Mouse (Mus musculus) testis, adult 2 months (tissue): ENCODE measurements at regions not wholly inside any gene's neighbourhood (a gene's known extent, or its start where the extent isn't known, plus 50 kb on each side); places are given as distances from the start of the nearest gene placed in this dataset.

Experiments used
- H3K27ac ChIP-seq: fragments of 200-500 bp; 2 replicates; pipeline ENCODE4 v1.5.1; 2012; ENCODE audit warnings: low read depth, low read length; ENCODE audit not compliant: control insufficient read depth, insufficient read depth
- H3K27me3 ChIP-seq: fragments of 200-500 bp; 2 replicates; pipeline ENCODE4 v1.6.1; 2012; ENCODE audit warnings: mild to moderate bottlenecking, low read length, moderate library complexity; ENCODE audit not compliant: control insufficient read depth, insufficient read depth
- H3K36me3 ChIP-seq: fragments of 200-500 bp; 2 replicates; pipeline ENCODE4 v1.6.1; 2012; ENCODE audit warnings: mild to moderate bottlenecking, low read length; ENCODE audit not compliant: control insufficient read depth, insufficient read depth
- H3K4me1 ChIP-seq: fragments of 200-500 bp; 2 replicates; pipeline ENCODE4 v1.6.1; 2012; ENCODE audit warnings: low read length; ENCODE audit not compliant: control insufficient read depth, insufficient read depth
- H3K4me3 ChIP-seq: fragments of 200-500 bp; 2 replicates; pipeline ENCODE4 v1.5.1; 2012; ENCODE audit warnings: low read depth, mild to moderate bottlenecking, low read length, moderate library complexity, mixed read lengths; ENCODE audit not compliant: control insufficient read depth
- CTCF ChIP-seq: fragments of 200-500 bp; IDR thresholded peaks from 2 replicates; pipeline ENCODE4 v1.5.1; 2012; ENCODE audit warnings: low read depth, mild to moderate bottlenecking, inconsistent platforms, low read length, moderate library complexity; ENCODE audit not compliant: control insufficient read depth, insufficient read depth, insufficient replicate concordance
- POLR2A ChIP-seq: fragments of 200-500 bp; IDR thresholded peaks from 2 replicates; pipeline ENCODE4 v1.6.1; 2012; ENCODE audit warnings: low read depth, mild to moderate bottlenecking, inconsistent platforms, low read length, moderate library complexity; ENCODE audit not compliant: control insufficient read depth

DNA sequence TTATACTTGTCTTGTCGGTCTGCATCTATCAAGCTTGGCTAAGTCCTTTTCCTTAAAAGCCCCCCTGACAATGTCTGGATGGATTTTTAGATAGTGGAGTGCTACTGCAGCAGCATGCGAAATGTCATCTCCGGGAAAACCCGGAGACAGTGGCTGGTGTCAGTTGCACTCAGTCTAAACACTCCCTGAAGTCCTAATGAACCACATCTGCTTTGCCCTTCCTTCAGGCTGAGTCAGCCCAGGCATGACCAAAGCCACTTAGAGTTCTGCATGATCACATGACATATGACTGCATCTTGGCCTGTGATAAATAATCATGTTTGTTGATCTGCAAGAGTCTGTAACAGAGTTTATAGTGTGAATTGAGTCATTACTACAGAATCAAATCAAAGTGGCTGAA, 255.7 kb upstream of the Sall1 start:
- no peak for TF ChIP-seq CTCF
- TF ChIP-seq POLR2A, result no peak
- H3K36me3 ChIP-seq, result no peaks in the 10 kb centered on the region
- no peak overlapping the region for H3K4me3 ChIP-seq
- H3K4me1 ChIP-seq, result no peaks in the 10 kb centered on the region
- no peak overlapping the region for H3K27ac ChIP-seq
- no peaks in the 10 kb centered on the region for H3K27me3 ChIP-seq

DNA sequence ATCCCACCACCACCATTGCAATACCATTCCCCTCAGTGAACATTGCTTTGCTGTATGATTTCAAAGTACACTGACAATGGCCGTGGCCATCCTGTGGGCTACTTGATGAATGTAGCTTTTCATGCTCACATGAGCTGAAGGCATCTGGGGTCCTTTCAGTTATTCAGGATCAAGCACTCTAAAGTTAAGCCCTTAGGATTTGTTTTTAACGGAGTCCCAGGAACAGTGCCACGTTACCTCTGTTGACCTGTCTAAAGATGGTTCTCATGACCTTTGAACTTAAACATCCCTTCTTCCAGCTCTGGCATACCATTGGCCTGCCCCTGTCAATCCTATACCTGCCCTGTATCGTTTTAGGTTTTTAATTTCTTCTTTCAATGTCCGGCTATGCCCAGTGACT, 251.7 kb upstream of the Sall1 start:
- no peak overlapping the region for H3K27ac ChIP-seq
- H3K4me1 ChIP-seq, result no peaks in the 10 kb centered on the region
- no peaks in the 10 kb centered on the region for H3K27me3 ChIP-seq
- H3K4me3 ChIP-seq, result no peak overlapping the region
- TF ChIP-seq POLR2A (no peak), CTCF (no peak)
- H3K36me3 ChIP-seq, result no peaks in the 10 kb centered on the region

DNA sequence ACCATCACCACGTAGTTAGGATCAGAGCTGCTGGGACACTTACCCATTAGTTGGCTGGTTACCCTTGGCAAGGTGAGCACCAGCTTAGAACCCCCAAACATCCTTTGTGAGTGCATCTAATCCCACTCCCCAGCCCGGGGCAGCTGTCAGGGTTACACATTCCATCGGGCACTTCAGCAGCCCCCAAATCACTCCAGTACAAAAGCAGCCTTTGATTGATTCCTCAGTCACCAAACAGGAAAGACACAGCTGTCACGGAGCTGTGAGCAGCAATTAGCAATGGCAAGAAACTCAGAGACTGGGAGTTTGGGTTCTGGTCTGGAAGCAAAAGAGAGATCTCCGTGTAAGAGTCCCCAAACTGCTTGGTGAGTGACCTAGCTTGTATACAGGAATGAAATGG, 245.1 kb upstream of the Sall1 start:
- H3K36me3 ChIP-seq, result no peaks in the 10 kb centered on the region
- H3K27ac ChIP-seq, result no peak overlapping the region
- no peaks in the 10 kb centered on the region for H3K4me1 ChIP-seq
- no peak overlapping the region for H3K4me3 ChIP-seq
- no peaks in the 10 kb centered on the region for H3K27me3 ChIP-seq
- no peak for TF ChIP-seq CTCF

DNA sequence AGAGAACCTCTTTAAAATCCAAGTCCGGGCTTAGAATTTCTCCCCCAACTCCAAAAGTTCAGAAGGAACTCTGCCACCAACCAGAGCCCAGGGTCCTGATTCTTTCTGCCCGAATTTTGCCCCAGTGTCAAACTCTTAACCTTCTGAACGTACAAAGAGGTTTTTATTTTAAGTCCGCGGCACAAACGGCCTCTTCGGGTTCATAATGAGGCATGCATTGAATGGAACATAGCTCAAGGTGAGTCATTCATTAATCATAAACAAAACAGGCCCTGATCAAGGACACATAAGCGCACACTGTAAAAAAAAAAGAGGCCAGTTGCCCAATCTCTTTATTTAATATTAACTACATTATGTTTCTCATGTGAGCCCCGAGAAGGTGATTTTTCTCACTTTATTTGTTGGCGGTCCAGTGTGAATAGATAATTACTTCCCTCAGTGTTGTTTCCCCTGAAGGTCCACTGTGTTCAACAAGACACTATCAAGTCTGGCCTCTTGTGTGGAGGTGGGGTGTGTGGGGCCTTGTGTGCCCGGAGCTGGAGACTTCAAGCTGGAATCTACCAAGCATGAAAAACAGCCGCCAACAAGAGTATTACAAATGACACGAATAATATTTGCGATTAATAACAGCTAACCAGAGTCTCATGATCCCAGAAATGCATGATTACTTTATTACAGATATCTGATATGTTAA, 241.1 kb upstream of the Sall1 start:
- no peak overlapping the region for H3K4me3 ChIP-seq
- no peaks in the 10 kb centered on the region for H3K36me3 ChIP-seq
- H3K4me1 ChIP-seq, result no peaks in the 10 kb centered on the region
- H3K27ac ChIP-seq, result no peak overlapping the region
- H3K27me3 ChIP-seq, result no peaks in the 10 kb centered on the region
- TF ChIP-seq POLR2A, result no peak
- no peak for TF ChIP-seq CTCF

DNA sequence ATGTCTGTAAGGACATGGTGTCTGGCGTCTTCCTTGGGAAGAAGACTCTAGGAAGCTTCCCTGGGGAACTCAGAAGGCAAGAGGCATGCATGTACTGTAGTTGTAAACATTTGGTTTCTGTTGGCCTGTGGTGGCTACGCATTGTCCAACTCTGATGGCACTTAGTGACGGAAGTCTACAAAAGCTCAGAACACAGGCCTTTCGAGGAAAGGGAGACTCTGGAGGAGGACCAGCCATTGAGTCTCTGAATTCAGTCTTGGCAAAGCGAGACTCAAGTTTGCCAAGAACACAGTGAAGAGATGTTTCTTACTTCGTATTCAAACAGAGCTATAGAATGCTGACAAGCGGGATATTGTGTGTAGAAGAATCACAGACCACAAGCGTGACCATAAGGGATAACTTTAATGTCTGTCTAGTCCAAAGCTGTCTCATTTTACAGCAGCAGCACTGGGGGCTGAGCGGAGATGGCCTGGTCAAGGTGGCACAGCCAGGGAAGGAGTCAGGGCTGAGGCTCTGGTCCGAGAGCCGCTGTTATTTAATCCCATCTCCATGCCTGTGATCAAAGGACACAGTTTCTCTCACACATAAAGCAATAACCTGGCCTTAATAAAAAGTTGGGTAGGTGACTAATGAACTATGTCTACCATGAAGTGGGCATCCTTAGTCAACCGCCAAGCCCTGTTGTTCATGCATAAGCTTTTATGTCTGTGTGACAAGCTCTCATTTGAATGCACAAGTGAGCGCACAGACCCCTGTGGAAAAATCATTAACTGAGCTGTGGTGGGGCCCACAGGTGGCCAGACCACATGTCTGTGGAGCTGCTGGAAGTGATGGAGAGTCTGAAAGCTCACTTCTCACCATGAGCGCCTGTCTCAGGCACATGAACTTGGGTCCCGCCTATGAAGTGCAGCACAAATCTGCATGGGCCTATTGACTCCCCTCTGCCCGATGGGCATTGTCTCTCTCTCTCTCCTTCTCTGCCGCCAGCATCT, 239.4 kb upstream of the Sall1 start:
- H3K27me3 ChIP-seq, result no peaks in the 10 kb centered on the region
- H3K27ac ChIP-seq, result no peak overlapping the region
- no peaks in the 10 kb centered on the region for H3K36me3 ChIP-seq
- TF ChIP-seq CTCF (no peak), POLR2A (no peak)
- no peaks in the 10 kb centered on the region for H3K4me1 ChIP-seq
- no peak overlapping the region for H3K4me3 ChIP-seq

DNA sequence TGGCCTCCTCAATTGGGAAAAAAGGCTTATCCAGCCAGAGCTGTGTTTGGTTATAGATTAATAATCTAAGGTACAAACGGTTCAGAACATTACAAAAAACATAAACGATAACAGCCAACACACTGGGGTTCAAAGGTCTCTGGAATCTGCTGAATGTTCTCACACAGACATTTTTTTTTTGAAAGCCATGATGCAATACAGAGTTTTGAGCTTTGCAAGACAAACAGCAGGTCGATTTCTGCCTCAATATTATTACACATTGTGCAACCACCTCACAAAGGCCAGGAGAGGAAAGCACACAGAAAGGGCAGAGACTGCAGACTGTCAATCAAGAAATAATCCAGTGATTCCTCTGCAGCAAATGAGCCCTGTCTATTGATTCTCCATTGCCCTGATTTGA, 235.9 kb upstream of the Sall1 start:
- Histone ChIP-seq H3K4me3 (no peak overlapping the region), H3K27me3 (no peaks in the 10 kb centered on the region), H3K36me3 (no peaks in the 10 kb centered on the region), H3K27ac (no peak overlapping the region), H3K4me1 (no peaks in the 10 kb centered on the region)
- TF ChIP-seq POLR2A (no peak), CTCF (no peak)

DNA sequence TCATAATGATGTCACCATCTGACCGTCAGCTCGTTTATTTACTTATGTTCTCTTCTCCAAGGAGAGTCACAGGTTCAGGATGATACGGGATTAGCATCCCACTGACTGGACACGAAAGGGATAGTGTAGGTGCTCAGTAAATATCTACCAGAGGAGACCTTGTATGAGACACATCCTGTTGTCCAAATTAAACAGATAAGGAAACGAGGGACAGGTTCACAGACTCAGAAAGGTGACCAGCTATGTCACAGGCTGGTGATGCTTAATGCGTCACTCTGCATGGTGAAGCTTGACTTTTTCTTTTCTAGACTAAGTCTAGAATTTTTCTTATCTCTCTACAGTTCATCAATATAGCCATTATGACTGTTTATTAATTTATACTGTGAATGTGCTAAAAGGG, 235.2 kb upstream of the Sall1 start:
- no peak overlapping the region for H3K4me3 ChIP-seq
- H3K27ac ChIP-seq, result no peak overlapping the region
- H3K36me3 ChIP-seq, result no peaks in the 10 kb centered on the region
- TF ChIP-seq POLR2A (no peak), CTCF (no peak)
- H3K4me1 ChIP-seq, result no peaks in the 10 kb centered on the region
- no peaks in the 10 kb centered on the region for H3K27me3 ChIP-seq
